Mouse (Mus musculus) forebrain, embryonic 12.5 days (tissue): ENCODE results near the gene Pip4k2a. TPM values are rescaled to one million over a fixed set of nuclear protein-coding genes. Genes with fewer than 3 reads are reported as not detected.

Experiments used
- ATAC-seq: fragments of 200-750 bp; cut with Nextera tagmentation; 2 replicates; pipeline ENCODE4 v1.8.0; 2017; ENCODE audit warnings: moderate TSS enrichment; ENCODE audit not compliant: low FRiP score
- H3K27ac ChIP-seq: fragments of 300-500 bp; sonication (generic); 2 replicates; pipeline ENCODE4 v1.5.1; 2016; ENCODE audit warnings: mild to moderate bottlenecking
- H3K27me3 ChIP-seq: fragments of 300-500 bp; sonication (generic); 2 replicates; pipeline ENCODE4 v1.6.1; 2016; ENCODE audit warnings: mild to moderate bottlenecking
- H3K36me3 ChIP-seq: fragments of 300-500 bp; sonication (generic); replicated peaks from 2 replicates; pipeline ENCODE4 v1.6.1; 2016; ENCODE audit warnings: mild to moderate bottlenecking
- H3K4me1 ChIP-seq: fragments of 300-500 bp; sonication (generic); 2 replicates; pipeline ENCODE4 v1.6.1; 2016
- H3K4me2 ChIP-seq: fragments of 300-500 bp; sonication (generic); 2 replicates; pipeline ENCODE4 v1.6.1; 2016; ENCODE audit warnings: mild to moderate bottlenecking, moderate library complexity
- H3K4me3 ChIP-seq: fragments of 300-500 bp; sonication (generic); replicated peaks from 2 replicates; pipeline ENCODE4 v1.5.1; 2016; ENCODE audit warnings: mild to moderate bottlenecking
- H3K9ac ChIP-seq: fragments of 300-500 bp; sonication (generic); 2 replicates; pipeline ENCODE4 v1.6.1; 2016; ENCODE audit warnings: mild to moderate bottlenecking
- H3K9me3 ChIP-seq: fragments of 300-500 bp; sonication (generic); 2 replicates; pipeline ENCODE4 v1.6.1; 2016
- WGBS: fragments of 180-500 bp; shearing (Covaris S2); methylation state at CpG from one replicate; pipeline ENCODE4 v1.1.7; 2016; 5-methylcytosine and 5-hydroxymethylcytosine counted together
- polyA plus RNA-seq: library from polyadenylated mRNA; unstranded; fragments of >200 nt; fragmentation: Nextera tagmentation; extraction: Ambion mirVana; gene quantifications from 2 replicates; pipeline ENCODE4 v1.2.1, GENCODE M21; 2016

The Pip4k2a gene
- polyA plus RNA-seq, 1 experiment from 2014 or later, result 9.1 TPM

DNA sequence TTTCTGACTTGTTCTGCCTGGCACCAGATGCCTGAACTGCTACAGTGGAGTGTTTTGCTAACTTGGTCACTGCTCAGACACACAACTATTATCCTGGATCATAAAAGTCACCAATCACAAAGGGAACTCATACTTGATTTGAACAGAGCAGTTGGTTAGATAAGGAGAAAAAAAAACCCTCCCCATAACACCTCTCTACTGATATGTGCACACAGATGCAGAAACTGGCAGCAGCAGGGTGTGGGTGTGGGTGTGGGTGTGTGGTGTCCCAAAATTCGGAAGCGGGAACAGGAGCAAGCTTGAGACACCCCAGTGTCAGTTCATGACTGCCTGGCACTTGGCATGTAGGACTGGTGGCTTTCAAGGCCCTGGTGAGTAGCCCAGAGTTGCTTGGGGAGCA, 130.9 kb downstream of the Pip4k2a start:
- Histone ChIP-seq H3K36me3 (no peaks in the 10 kb centered on the region), H3K27me3 (peaks cover 22% of the 10 kb centered on the region; the same call in 1 of the 2 replicates), H3K27ac (no peak overlapping the region), H3K4me3 (no peak overlapping the region), H3K4me1 (no peaks in the 10 kb centered on the region), H3K9me3 (no peaks in the 10 kb centered on the region), H3K4me2 (no peak overlapping the region), H3K9ac (no peak overlapping the region)
- ATAC-seq, result no peak
- 88% methylated on average over 2 of the region's 2 CpGs for WGBS

DNA sequence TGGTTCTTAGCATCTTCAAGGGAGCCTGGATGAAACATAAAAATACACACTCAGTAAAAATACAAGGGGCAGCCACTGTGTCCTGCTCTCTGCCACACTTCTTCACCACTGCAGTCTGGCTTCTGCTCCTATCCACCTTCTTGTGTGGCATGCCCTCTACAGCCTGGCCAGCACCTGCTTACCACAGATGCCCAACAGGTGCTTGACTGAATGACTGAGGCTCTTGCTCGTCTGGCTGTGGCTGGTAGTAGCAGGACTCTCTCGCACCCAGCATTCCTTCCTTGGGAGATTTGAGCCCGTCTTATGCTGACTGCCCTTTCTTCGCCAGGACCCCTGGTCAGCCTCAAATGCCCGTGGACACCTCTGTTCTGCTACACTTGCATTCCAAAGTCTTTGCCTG, 133.2 kb downstream of the Pip4k2a start:
- no peak overlapping the region for H3K4me3 ChIP-seq
- H3K27ac ChIP-seq, result no peak overlapping the region
- no peak overlapping the region for H3K9ac ChIP-seq
- no peaks in the 10 kb centered on the region for H3K9me3 ChIP-seq
- WGBS, result 87% methylated on average over 5 of the region's 5 CpGs
- peaks cover 31% of the 10 kb centered on the region for H3K27me3 ChIP-seq
- no peak for ATAC-seq
- no peaks in the 10 kb centered on the region for H3K36me3 ChIP-seq
- peaks cover 18% of the 10 kb centered on the region for H3K4me1 ChIP-seq
- no peak overlapping the region for H3K4me2 ChIP-seq

DNA sequence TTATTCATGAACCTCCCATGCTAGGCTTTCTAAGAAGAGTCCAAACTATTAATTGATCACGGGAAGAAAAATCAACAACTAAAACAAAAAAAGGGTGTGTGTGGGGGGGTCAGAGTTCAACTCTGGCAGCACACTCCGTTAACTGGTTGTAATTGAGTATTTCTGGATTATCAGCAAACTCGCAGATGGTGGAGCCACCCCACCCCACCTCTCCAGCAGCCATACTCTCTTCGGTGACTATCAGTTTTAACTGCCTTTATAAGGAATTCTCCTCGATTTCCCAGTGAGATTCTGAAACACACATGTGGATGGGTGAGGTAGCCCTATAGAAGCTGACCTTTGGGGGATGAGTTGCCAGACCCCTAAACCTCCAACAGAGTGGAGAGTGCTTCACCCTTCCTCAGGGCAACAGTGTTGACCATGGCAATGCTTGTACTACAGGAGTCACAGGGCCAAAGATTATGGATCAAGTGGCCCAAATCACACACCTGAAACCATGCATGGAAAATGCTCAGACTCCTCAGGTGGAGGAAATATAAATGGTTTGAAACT, 136.2 kb downstream of the Pip4k2a start:
- peaks cover 40% of the 10 kb centered on the region for H3K27me3 ChIP-seq
- no peaks in the 10 kb centered on the region for H3K9me3 ChIP-seq
- peaks cover 24% of the 10 kb centered on the region for H3K4me1 ChIP-seq
- H3K4me2 ChIP-seq, result no peak overlapping the region
- no peaks in the 10 kb centered on the region for H3K36me3 ChIP-seq
- no peak overlapping the region for H3K27ac ChIP-seq
- no peak overlapping the region for H3K9ac ChIP-seq
- ATAC-seq, result no peak
- H3K4me3 ChIP-seq, result no peak overlapping the region
- 73% methylated on average over 5 of the region's 5 CpGs for WGBS

DNA sequence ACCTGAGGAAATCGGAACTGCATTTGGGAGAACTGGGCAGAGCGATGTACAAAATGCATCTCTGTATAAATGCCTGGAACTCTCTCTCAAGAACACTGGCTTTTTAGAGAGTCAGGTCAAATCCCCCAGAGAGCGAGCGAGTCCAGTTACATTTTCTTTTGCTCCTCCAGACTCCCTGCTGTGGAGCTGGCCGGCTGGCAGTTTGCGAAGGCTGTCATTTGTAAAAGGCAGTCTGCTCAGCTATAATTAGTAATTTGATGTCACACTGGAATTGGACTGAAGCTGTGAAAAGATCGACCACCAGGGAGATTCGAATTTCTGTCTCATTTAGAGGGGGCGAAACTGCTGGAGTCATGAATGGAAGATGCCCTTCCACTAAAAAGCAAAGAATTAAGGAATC, 137.2 kb downstream of the Pip4k2a start:
- whole genome bisulfite sequencing, result 7% methylated on average over 9 of the region's 9 CpGs
- Histone ChIP-seq H3K9me3 (no peaks in the 10 kb centered on the region), H3K4me2 (0 out of 2 replicates have a peak overlapping the region, but pooled peaks have one; percentile 26), H3K4me3 (no peak overlapping the region), H3K36me3 (no peaks in the 10 kb centered on the region), H3K27me3 (peaks cover 40% of the 10 kb centered on the region), H3K27ac (0 out of 2 replicates have a peak overlapping the region, but pooled peaks have one; percentile 36), H3K4me1 (peaks cover 29% of the 10 kb centered on the region), H3K9ac (no peak overlapping the region)
- peak; percentile 65 for ATAC-seq

DNA sequence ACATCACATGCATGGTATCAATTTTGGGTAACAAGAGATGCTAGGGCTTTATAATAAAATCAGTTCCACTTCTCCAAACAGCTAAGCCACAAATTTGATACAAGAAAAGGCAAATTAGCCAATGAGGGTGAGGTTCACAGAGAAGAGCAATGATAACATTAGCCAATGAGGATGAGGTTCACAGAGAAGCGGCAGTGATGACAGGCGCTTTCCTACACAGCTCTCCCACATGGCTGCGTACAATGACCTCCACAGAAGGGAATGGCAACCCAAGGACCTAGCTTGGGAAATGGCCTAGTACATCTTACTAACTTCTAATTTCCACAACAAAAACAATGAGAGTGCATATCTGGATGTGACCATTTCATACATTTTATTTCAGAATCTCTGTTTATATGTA, 140.0 kb downstream of the Pip4k2a start:
- H3K36me3 ChIP-seq, result no peaks in the 10 kb centered on the region
- H3K27me3 ChIP-seq, result peaks cover 30% of the 10 kb centered on the region
- 87% methylated on average over 3 of the region's 3 CpGs for WGBS
- no peak overlapping the region for H3K4me2 ChIP-seq
- no peak overlapping the region for H3K27ac ChIP-seq
- H3K4me3 ChIP-seq, result no peak overlapping the region
- ATAC-seq, result no peak
- H3K9ac ChIP-seq, result no peak overlapping the region
- H3K4me1 ChIP-seq, result peaks cover 29% of the 10 kb centered on the region
- H3K9me3 ChIP-seq, result no peaks in the 10 kb centered on the region

DNA sequence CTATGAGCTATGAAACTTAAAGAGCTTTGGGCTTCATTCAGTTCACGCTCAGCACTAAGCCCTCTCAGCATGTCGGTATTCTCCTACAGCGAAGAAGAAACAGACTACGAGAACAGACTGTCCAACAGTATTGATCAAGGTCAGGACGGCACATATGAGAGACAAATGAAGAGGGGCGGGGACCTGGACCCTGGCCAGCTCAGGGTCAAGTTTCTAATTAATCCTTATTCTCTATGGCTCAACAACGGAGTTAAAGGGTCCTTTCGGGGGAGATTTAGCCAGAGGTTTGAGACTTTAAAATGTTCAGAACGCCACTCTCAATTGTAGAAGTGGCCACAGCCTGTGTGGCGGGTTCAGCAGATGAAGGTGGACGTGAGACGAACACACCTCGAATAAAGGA, 141.5 kb downstream of the Pip4k2a start:
- H3K9ac ChIP-seq, result no peak overlapping the region
- WGBS, result 18% methylated on average over 13 of the region's 13 CpGs

DNA sequence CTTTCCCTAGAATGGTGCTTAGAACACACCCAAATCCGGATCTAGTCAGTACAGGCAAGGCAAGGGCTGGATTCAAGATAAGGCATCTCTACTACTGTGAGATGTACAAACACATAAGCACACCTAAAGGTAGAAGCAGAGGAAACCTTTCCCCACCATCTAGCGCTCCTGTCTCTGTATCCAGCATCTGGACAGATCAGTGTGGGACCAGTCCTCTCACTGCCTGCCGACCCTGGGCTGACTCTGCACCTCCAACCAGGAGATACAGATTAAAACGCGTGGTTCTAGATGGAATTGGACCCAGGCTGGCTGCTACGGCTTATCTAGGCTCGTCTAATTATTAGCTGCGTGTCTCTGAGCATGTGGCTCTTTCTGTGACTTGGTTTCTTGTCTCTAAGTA, 142.7 kb downstream of the Pip4k2a start:
- peaks cover 22% of the 10 kb centered on the region for H3K27me3 ChIP-seq
- WGBS, result 71% methylated on average over 8 of the region's 8 CpGs

More for the DNA sequence above, 141.5 kb downstream of the Pip4k2a start:
- Histone ChIP-seq H3K27ac (no peak overlapping the region), H3K27me3 (peaks cover 23% of the 10 kb centered on the region), H3K36me3 (no peaks in the 10 kb centered on the region), H3K4me3 (no peak overlapping the region), H3K4me2 (no peak overlapping the region), H3K9me3 (no peaks in the 10 kb centered on the region), H3K4me1 (peaks cover 27% of the 10 kb centered on the region)
- ATAC-seq, result no peak

DNA sequence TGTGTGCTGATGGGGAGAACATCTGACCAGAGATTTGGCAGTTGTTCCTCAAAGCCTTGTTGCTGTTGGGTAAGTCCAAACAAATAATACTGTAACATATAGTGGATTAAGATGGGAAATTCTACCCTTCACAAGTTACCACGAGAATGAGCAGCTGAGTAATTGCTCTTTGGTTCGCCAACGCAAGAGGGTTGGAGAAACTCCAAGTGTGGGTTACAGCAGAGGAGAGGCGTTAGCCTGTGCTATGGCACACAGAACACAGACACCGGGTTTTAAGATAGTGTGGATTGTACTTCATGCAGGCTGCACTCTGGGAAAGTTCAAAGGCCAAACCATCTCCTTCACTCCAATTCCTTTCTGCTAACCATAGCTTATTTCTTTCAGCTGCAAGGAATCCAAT, 144.6 kb downstream of the Pip4k2a start:
- H3K4me1 ChIP-seq, result peaks cover 11% of the 10 kb centered on the region
- 86% methylated on average over 5 of the region's 5 CpGs for WGBS
- no peak overlapping the region for H3K27ac ChIP-seq
- H3K4me3 ChIP-seq, result no peak overlapping the region
- H3K27me3 ChIP-seq, result peaks cover 8% of the 10 kb centered on the region; the same call in 1 of the 2 replicates
- no peaks in the 10 kb centered on the region for H3K9me3 ChIP-seq
- H3K4me2 ChIP-seq, result no peak overlapping the region
- H3K9ac ChIP-seq, result no peak overlapping the region
- no peaks in the 10 kb centered on the region for H3K36me3 ChIP-seq
- ATAC-seq, result no peak

More for the DNA sequence above, 142.7 kb downstream of the Pip4k2a start:
- Histone ChIP-seq H3K9ac (no peak overlapping the region), H3K9me3 (no peaks in the 10 kb centered on the region), H3K27ac (no peak overlapping the region), H3K4me3 (no peak overlapping the region), H3K36me3 (no peaks in the 10 kb centered on the region), H3K4me2 (no peak overlapping the region), H3K4me1 (peaks cover 16% of the 10 kb centered on the region)
- no peak for ATAC-seq

DNA sequence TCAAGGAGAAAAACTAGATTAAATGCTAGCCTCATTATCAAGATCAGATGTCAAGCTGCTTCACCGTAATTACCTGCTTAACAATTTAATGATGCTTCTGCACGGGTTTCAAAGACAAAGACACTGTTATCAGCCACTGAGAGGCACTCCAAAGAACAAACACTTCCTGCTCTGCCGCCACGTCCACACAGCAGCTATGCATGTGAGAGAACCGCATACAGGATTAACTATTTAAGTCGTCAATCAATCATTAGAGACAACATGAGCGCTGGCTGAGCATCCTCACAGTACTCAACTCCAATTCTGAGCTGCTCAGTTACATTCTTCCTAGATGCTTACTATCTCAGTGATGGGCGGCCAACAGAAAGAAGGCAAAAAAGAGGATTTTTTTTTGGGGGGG, 147.3 kb downstream of the Pip4k2a start:
- H3K9ac ChIP-seq, result no peak overlapping the region
- 40% methylated on average over 8 of the region's 8 CpGs for WGBS
- 0 out of 2 replicates have a peak, but pooled peaks cover under 1% of the 10 kb centered on the region for H3K36me3 ChIP-seq
- H3K4me3 ChIP-seq, result no peak overlapping the region
- no peaks in the 10 kb centered on the region for H3K9me3 ChIP-seq
- H3K27ac ChIP-seq, result no peak overlapping the region
- ATAC-seq, result no peak
- H3K27me3 ChIP-seq, result peaks cover 8% of the 10 kb centered on the region; the same call in 1 of the 2 replicates
- no peaks in the 10 kb centered on the region; the same call in none of the 2 replicates for H3K4me1 ChIP-seq
- no peak overlapping the region for H3K4me2 ChIP-seq

DNA sequence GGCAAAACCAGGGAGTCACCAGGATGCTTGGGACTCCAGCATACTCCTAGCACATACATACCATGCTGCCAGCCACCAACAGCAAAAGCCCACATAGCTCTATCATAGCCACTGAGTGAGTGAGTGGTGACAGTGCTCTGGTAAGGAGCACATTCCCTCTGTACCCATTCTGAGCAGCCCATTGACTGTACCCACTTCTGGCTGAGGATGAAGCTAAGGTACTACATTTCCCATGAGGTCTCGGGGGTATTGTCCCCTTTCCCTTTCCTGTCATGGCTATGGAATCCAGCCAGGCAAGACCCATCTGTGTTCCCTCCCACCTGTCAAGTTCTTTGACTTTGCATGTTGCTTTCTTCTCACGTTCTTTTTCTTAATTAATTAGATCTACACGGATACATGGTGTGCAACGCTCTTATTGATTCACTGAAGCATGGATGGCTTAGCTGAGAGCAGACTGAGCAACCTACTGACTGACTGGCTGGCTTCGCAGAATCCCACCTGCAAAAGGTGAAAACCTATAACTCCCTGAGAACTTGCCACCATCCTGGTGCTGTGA, 149.8 kb downstream of the Pip4k2a start:
- H3K9me3 ChIP-seq, result no peaks in the 10 kb centered on the region
- H3K27me3 ChIP-seq, result peaks cover 4% of the 10 kb centered on the region; the same call in 1 of the 2 replicates
- no peaks in the 10 kb centered on the region; the same call in none of the 2 replicates for H3K4me1 ChIP-seq
- 0 out of 2 replicates have a peak, but pooled peaks cover 3% of the 10 kb centered on the region for H3K36me3 ChIP-seq
- no peak; the same call in 1 of the 2 replicates for ATAC-seq
- no peak overlapping the region for H3K4me3 ChIP-seq
- no peak overlapping the region for H3K4me2 ChIP-seq
- no peak overlapping the region for H3K27ac ChIP-seq
- 65% methylated on average over 5 of the region's 5 CpGs for WGBS
- no peak overlapping the region for H3K9ac ChIP-seq

DNA sequence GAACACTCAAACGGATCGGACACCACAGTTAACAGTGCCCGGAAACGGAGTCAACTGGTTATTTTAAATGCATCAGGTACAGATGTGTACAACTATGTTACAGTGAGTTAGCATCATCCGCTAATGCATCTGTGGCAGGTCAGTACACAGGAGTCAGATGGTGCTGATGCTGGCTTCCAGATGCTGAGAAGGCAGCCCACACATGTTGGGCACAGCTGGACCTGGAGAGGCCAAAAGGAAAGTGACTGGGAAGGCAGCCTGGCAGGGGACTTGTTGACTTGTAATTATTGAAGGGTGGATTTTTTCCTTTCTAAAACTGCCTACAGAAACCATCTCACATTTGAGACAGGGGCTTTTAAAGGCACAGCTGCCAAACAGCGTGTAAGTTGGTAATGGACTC, 155.4 kb downstream of the Pip4k2a start:
- Histone ChIP-seq H3K4me1 (no peaks in the 10 kb centered on the region; the same call in 1 of the 2 replicates), H3K4me2 (no peak overlapping the region), H3K36me3 (0 out of 2 replicates have a peak, but pooled peaks cover 3% of the 10 kb centered on the region), H3K9me3 (no peaks in the 10 kb centered on the region), H3K9ac (no peak overlapping the region), H3K27me3 (no peaks in the 10 kb centered on the region), H3K4me3 (no peak overlapping the region), H3K27ac (no peak overlapping the region)
- WGBS, result 91% methylated on average over 6 of the region's 6 CpGs
- no peak for ATAC-seq

DNA sequence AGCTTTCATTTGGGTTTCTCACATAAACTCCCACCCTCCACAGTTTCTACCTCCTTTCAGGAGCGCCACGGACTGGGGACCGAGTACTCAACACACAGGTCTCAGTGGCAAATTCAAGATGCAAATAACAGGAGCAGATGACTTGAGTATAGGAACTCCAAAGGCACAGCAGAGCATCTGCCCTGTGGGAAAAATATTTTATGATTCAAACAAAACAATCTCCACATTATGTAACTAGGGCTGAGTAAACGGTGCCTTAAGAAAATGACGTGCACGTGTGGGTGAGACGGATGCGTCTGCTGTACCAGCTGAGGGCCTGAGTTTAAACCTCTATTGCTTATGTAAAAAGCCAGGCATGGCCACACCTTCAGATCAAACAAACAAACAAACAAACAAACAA, 156.9 kb downstream of the Pip4k2a start:
- no peak overlapping the region for H3K4me3 ChIP-seq
- H3K36me3 ChIP-seq, result 0 out of 2 replicates have a peak, but pooled peaks cover 3% of the 10 kb centered on the region
- WGBS, result 92% methylated on average over 8 of the region's 8 CpGs
- H3K9me3 ChIP-seq, result no peaks in the 10 kb centered on the region
- H3K27me3 ChIP-seq, result no peaks in the 10 kb centered on the region
- H3K4me2 ChIP-seq, result no peak overlapping the region
- no peak overlapping the region for H3K27ac ChIP-seq
- no peak for ATAC-seq
- H3K4me1 ChIP-seq, result no peaks in the 10 kb centered on the region
- no peak overlapping the region for H3K9ac ChIP-seq

DNA sequence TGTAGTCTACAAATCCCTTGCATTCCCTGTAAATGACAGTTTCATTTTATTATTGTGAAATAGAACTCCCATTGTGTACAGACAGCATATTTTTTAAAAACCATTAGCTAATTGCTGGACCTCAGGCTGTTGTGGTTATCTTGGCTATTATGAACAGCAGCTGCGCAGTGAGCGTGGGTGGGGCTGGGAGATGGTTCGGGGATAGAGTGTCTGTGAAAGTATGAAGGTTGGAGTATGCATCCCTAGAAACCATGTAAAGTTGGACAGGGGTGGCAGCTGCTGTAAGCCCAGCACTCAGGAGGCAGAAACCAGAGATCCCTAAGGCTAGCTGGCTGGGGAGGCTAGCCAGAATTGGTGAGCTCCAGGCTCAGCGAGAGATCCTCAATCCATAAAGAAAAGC, 158.4 kb downstream of the Pip4k2a start:
- H3K4me3 ChIP-seq, result no peak overlapping the region
- no peak overlapping the region for H3K27ac ChIP-seq
- H3K4me1 ChIP-seq, result no peaks in the 10 kb centered on the region
- ATAC-seq, result no peak
- H3K9me3 ChIP-seq, result no peaks in the 10 kb centered on the region
- no peak overlapping the region for H3K9ac ChIP-seq
- no peaks in the 10 kb centered on the region for H3K27me3 ChIP-seq
- no peak overlapping the region for H3K4me2 ChIP-seq
- 84% methylated on average over 4 of the region's 4 CpGs for WGBS
- no peaks in the 10 kb centered on the region for H3K36me3 ChIP-seq
